Mouse (Mus musculus) forebrain, embryonic 15.5 days (tissue): ENCODE data around the gene Gda. TPM values are rescaled to one million over a fixed set of nuclear protein-coding genes. Genes with fewer than 3 reads are reported as not detected.

Experiments used
- ATAC-seq: fragments of 200-750 bp; cut with Nextera tagmentation; replicated peaks from 2 replicates; pipeline ENCODE4 v1.8.0; 2017; ENCODE audit warnings: mild to moderate bottlenecking, moderate TSS enrichment, moderate library complexity
- H3K27ac ChIP-seq: fragments of 300-500 bp; sonication (generic); replicated peaks from 2 replicates; pipeline ENCODE4 v1.5.1; 2015; ENCODE audit warnings: mild to moderate bottlenecking, inconsistent platforms
- H3K27me3 ChIP-seq: fragments of 300-500 bp; sonication (generic); 2 replicates; pipeline ENCODE4 v1.6.1; 2015; ENCODE audit warnings: inconsistent platforms
- H3K36me3 ChIP-seq: fragments of 300-500 bp; sonication (generic); 2 replicates; pipeline ENCODE4 v1.6.1; 2015; ENCODE audit warnings: mild to moderate bottlenecking, inconsistent platforms
- H3K4me1 ChIP-seq: fragments of 300-500 bp; sonication (generic); 2 replicates; pipeline ENCODE4 v1.6.1; 2015; ENCODE audit warnings: inconsistent platforms
- H3K4me2 ChIP-seq: fragments of 300-500 bp; sonication (generic); replicated peaks from 2 replicates; pipeline ENCODE4 v1.6.1; 2015; ENCODE audit warnings: mild to moderate bottlenecking, inconsistent platforms
- H3K4me3 ChIP-seq: fragments of 300-500 bp; sonication (generic); 2 replicates; pipeline ENCODE4 v1.5.1; 2015; ENCODE audit warnings: mild to moderate bottlenecking, inconsistent platforms
- H3K9ac ChIP-seq: fragments of 300-500 bp; sonication (generic); replicated peaks from 2 replicates; pipeline ENCODE4 v1.6.1; 2015; ENCODE audit warnings: mild to moderate bottlenecking, inconsistent platforms
- H3K9me3 ChIP-seq: fragments of 300-500 bp; sonication (generic); 2 replicates; pipeline ENCODE4 v1.6.1; 2016; ENCODE audit warnings: inconsistent platforms
- WGBS: fragments of 180-500 bp; shearing (Covaris S2); methylation state at CpG from one replicate; pipeline ENCODE4 v1.1.7; 2015; ENCODE audit warnings: mixed read lengths; 5-methylcytosine and 5-hydroxymethylcytosine counted together
- polyA plus RNA-seq: library from polyadenylated mRNA; unstranded; fragments of >200 nt; fragmentation: Nextera tagmentation; extraction: Ambion mirVana; gene quantifications from 2 replicates; pipeline ENCODE4 v1.2.1, GENCODE M21; 2015

The Gda gene
- 2.1 and 2.7 TPM in 2 replicates for polyA plus RNA-seq

DNA sequence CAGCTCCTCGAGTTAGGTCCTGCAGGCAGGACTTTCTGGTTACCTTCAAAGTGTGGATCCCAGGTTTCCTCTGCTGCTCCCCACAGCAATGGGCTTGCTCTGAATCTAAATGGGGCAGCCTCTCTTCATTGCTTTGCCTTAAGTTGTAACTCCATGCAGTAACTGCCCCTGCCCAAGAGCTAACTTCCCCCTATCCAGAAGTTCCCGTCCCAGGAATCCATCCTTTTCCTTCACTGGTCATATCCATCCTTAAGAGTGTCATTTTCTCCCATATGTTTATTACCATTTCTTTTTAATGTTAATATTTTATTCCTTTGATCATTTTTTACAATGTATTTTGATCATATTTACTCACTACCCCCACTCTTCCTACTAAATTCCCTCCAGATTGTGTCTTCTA lies at the start of gene Gda:
TSS of gene Gda (minus strand) at position 101 of the 400 bp plus-strand sequence.
- no peak for ATAC-seq
- peak within 1 kb of the TSS; percentile 37 for H3K9ac ChIP-seq
- peak within 1 kb of the TSS; percentile 78 for H3K4me2 ChIP-seq
- 0 out of 2 replicates have a peak, but pooled peaks cover 3% of the 10 kb centered on the region for H3K9me3 ChIP-seq
- WGBS = 84% methylated on average over 2 of the region's 2 CpGs
- no peak within 1 kb of the TSS for H3K27ac ChIP-seq
- H3K36me3 ChIP-seq = no peaks in the 10 kb centered on the region
- peaks cover 6% of the 10 kb centered on the region; the same call in 1 of the 2 replicates for H3K4me1 ChIP-seq
- H3K4me3 ChIP-seq = peak within 1 kb of the TSS; percentile 46
- peaks cover 7% of the 10 kb centered on the region; the same call in 1 of the 2 replicates for H3K27me3 ChIP-seq

DNA sequence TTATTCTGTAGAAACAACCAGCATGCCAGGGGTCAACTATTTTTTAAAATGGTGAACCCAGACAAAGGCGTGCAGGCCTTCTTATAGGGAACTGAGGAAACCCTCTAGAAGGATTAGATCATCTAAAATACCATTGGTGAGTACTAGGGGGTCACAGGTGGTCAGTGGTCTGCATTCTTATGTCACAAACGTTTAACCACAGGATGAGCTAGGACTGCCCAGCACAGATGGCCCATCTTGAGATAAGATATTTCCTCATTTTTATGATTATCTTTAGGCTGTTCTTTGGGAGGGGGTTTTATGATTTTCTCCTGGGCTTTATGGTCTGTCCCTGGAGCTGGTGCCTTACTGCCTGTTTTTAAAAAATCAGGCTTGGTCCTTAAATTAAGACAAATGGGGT lies 47.0 kb upstream of the Gda start:
- ATAC-seq = no peak
- H3K4me1 ChIP-seq = no peaks in the 10 kb centered on the region
- H3K4me3 ChIP-seq = no peak overlapping the region
- no peak overlapping the region for H3K27ac ChIP-seq
- H3K27me3 ChIP-seq = no peaks in the 10 kb centered on the region
- H3K36me3 ChIP-seq = no peaks in the 10 kb centered on the region
- 65% methylated on average over 2 of the region's 2 CpGs for WGBS
- H3K9me3 ChIP-seq = no peaks in the 10 kb centered on the region
- no peak overlapping the region for H3K9ac ChIP-seq
- no peak overlapping the region for H3K4me2 ChIP-seq

- Histone ChIP-seq H3K9ac (no peak overlapping the region), H3K27me3 (no peaks in the 10 kb centered on the region), H3K4me3 (no peak overlapping the region), H3K4me1 (no peaks in the 10 kb centered on the region), H3K9me3 (no peaks in the 10 kb centered on the region), H3K4me2 (no peak overlapping the region), H3K36me3 (no peaks in the 10 kb centered on the region), H3K27ac (no peak overlapping the region)
- ATAC-seq = peak; percentile 68; the same call in 1 of the 2 replicates
- 59% methylated on average over 3 of the region's 3 CpGs for WGBS
These were observed 36.9 kb upstream of the Gda start for GRCm38 (mm10) chr19:21510116-21510515.

DNA sequence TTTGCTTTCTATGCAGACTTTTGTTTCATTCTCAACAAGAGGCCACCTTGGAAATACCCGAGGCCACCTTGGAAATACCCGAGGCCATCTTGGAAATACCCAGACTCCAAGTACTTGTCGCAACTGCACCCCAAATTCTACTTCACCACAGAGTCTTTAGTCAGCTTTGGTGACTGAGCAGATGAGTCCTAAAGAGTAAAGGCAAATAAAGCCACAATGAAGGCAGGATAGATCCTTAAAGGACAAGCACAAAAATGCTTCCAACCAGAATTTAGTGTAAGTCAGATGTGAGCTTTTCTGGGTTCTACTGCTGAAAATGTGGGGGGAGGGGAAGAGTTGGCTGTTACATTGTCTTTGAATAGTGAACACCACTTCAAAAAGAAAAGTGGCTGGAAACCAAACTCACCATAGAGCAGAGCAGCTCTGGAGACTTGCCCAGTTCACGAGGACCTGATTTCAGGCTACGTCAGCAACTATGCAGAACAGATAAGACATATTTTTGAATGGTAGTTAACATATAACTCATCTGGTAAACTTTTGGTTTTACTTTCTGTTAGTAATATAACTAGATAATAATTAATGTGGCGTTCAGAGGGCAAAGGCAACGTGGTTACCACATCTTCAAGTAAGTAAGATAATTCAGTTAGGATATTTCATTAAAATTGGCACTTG lies 34.5 kb upstream of the Gda start:
- no peaks in the 10 kb centered on the region for H3K4me1 ChIP-seq
- H3K4me3 ChIP-seq = no peak overlapping the region
- no peak for ATAC-seq
- no peaks in the 10 kb centered on the region for H3K9me3 ChIP-seq
- H3K4me2 ChIP-seq = no peak overlapping the region
- H3K36me3 ChIP-seq = no peaks in the 10 kb centered on the region
- H3K9ac ChIP-seq = no peak overlapping the region
- H3K27ac ChIP-seq = no peak overlapping the region
- WGBS = 76% methylated on average over 7 of the region's 7 CpGs
- H3K27me3 ChIP-seq = no peaks in the 10 kb centered on the region

GRCm38 (mm10) chr19:21507133-21507532 lies 33.9 kb upstream of the Gda start:
- Histone ChIP-seq H3K4me2 (no peak overlapping the region), H3K9me3 (no peaks in the 10 kb centered on the region), H3K4me1 (no peaks in the 10 kb centered on the region), H3K36me3 (no peaks in the 10 kb centered on the region), H3K27me3 (no peaks in the 10 kb centered on the region), H3K4me3 (no peak overlapping the region), H3K27ac (no peak overlapping the region), H3K9ac (no peak overlapping the region)
- WGBS = 74% methylated on average over 2 of the region's 2 CpGs
- ATAC-seq = no peak

GRCm38 (mm10) chr19:21504716-21505115 lies 31.5 kb upstream of the Gda start:
- Histone ChIP-seq H3K36me3 (no peaks in the 10 kb centered on the region), H3K9me3 (no peaks in the 10 kb centered on the region), H3K4me2 (no peak overlapping the region), H3K4me3 (no peak overlapping the region), H3K9ac (no peak overlapping the region), H3K27me3 (no peaks in the 10 kb centered on the region), H3K27ac (no peak overlapping the region), H3K4me1 (no peaks in the 10 kb centered on the region)
- whole genome bisulfite sequencing = 80% methylated on average over 2 of the region's 2 CpGs
- no peak for ATAC-seq

DNA sequence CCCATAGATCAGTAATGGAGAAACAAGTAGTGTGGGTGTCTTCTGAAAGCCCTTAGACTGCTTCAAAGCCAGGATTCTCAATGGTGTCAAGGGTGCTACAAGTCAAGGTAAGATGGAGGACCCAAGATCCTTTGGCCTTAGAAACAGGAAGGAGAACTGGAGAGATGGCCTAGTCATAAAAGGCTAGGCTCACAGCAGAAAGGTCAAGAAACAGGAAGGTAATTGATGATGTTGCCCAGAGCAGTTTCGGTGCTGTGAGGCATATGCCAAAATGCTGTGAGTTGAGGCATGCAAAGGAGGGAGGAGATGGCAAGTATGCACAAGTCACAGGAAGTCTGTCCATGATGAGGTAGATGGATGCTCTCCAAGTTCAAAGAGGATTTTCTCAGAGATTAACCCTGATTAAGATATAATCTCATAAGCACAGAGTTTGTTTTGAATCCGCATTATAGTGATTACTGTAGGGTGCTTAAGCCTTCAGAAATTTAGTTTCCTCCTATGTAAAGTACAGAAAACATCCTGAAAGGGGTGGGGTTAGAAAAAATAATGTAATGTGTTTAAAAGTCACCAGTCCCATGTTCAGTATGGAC lies 26.2 kb upstream of the Gda start:
- no peaks in the 10 kb centered on the region for H3K4me1 ChIP-seq
- H3K27me3 ChIP-seq = no peaks in the 10 kb centered on the region
- no peak overlapping the region for H3K4me3 ChIP-seq
- H3K36me3 ChIP-seq = no peaks in the 10 kb centered on the region
- H3K27ac ChIP-seq = no peak overlapping the region
- H3K9ac ChIP-seq = no peak overlapping the region
- 96% methylated on average over 2 of the region's 2 CpGs for WGBS
- H3K4me2 ChIP-seq = no peak overlapping the region
- no peak for ATAC-seq
- H3K9me3 ChIP-seq = no peaks in the 10 kb centered on the region

GRCm38 (mm10) chr19:21495817-21496216 lies 22.6 kb upstream of the Gda start:
- Histone ChIP-seq H3K27ac (no peak overlapping the region), H3K4me1 (no peaks in the 10 kb centered on the region), H3K36me3 (no peaks in the 10 kb centered on the region), H3K9ac (no peak overlapping the region), H3K9me3 (no peaks in the 10 kb centered on the region), H3K4me2 (no peak overlapping the region), H3K4me3 (no peak overlapping the region), H3K27me3 (no peaks in the 10 kb centered on the region)
- whole genome bisulfite sequencing = 90% methylated on average over 4 of the region's 4 CpGs
- ATAC-seq = no peak

DNA sequence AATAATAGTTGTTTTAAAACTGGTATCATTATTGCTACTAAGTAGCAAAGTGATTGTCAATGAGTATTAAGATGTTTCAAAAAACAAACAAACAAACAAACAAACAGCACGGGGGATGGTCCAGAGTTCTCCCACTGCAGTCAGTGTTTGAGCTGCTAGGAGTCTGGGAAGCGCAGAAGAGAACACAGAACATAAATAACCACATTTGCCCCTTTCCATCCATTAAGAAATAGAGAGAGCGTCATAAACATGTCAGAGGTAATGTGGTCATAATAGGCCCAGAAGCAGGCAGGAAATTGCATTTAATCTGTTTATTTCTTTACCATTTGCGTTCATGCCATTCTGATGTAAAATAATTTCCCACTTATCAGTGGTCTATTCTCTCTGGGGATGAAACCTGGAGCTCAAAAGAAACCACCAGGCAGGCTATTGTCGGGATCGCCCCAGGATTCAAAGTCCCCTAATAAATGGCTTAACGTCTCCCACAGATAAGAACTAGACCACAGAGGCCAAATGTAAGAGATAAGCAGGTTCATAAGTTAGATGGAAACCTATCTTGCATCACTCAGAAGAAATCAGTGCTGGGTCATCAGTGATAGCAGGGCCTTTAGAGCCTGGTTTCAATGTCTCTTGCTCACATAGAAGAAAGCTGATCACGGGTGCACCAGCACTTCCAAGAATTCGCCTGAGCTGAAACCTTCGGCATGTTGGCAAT lies 20.7 kb upstream of the Gda start:
- no peaks in the 10 kb centered on the region for H3K27me3 ChIP-seq
- no peak overlapping the region for H3K9ac ChIP-seq
- ATAC-seq = no peak
- H3K36me3 ChIP-seq = no peaks in the 10 kb centered on the region
- no peak overlapping the region for H3K4me2 ChIP-seq
- no peaks in the 10 kb centered on the region for H3K4me1 ChIP-seq
- 79% methylated on average over 10 of the region's 10 CpGs for WGBS
- H3K9me3 ChIP-seq = no peaks in the 10 kb centered on the region
- no peak overlapping the region for H3K4me3 ChIP-seq
- H3K27ac ChIP-seq = no peak overlapping the region

GRCm38 (mm10) chr19:21491391-21491790 lies 18.1 kb upstream of the Gda start:
- Histone ChIP-seq H3K36me3 (no peaks in the 10 kb centered on the region), H3K4me2 (no peak overlapping the region)
- no peak for ATAC-seq

DNA sequence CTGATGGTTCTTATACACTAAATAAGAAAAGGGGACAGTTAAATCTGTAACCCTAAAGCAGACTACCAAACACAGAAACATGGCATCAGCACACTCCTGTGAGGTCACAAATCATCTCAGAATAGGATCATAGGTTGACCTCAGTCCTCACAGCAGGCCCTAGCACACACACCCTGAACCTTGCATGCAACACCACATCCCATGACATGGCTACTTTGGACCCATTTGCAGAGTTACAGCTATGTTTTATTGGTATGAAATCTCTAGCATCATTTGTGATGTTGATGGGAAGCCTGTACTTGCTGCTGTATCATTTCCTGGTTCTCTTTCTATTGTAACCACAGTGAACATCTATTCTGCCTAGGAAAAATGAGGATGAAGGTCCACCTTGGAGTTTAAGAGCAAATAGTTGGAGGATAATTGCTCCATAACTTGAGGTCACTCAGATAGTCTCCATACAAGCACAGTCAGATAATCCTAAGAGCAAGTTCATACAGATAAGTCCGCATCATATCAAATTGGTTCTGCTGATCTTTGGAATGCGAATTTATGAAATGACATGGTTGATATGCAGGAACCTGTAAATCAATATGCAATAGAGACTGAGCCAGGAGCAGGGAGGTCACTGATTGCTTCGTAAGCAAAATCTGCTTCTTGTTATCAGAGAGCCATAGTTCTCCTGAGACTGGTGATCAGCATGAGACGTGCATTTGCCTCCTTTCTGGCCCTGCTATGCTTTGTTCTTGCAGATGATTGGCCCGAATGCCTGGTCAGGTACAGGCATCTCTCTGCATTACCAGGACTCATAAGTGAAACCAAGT lies 14.1 kb upstream of the Gda start:
- no peak overlapping the region for H3K9ac ChIP-seq

More at GRCm38 (mm10) chr19:21491391-21491790, 18.1 kb upstream of the Gda start:
- Histone ChIP-seq H3K9ac (no peak overlapping the region), H3K4me3 (no peak overlapping the region), H3K9me3 (no peaks in the 10 kb centered on the region), H3K27ac (no peak overlapping the region), H3K27me3 (no peaks in the 10 kb centered on the region), H3K4me1 (no peaks in the 10 kb centered on the region)

GRCm38 (mm10) chr19:21482096-21482495 lies 8.9 kb upstream of the Gda start:
- no peaks in the 10 kb centered on the region for H3K36me3 ChIP-seq
- H3K4me3 ChIP-seq = no peak overlapping the region
- no peak overlapping the region for H3K9ac ChIP-seq
- no peak for ATAC-seq
- no peaks in the 10 kb centered on the region for H3K9me3 ChIP-seq
- no peak overlapping the region for H3K27ac ChIP-seq
- 0 out of 2 replicates have a peak, but pooled peaks cover 6% of the 10 kb centered on the region for H3K4me1 ChIP-seq
- WGBS = 86% methylated on average over 2 of the region's 2 CpGs
- H3K27me3 ChIP-seq = no peaks in the 10 kb centered on the region
- H3K4me2 ChIP-seq = no peak overlapping the region

More for the DNA sequence above, 14.1 kb upstream of the Gda start:
- no peak for ATAC-seq
- Histone ChIP-seq H3K27me3 (no peaks in the 10 kb centered on the region), H3K36me3 (no peaks in the 10 kb centered on the region), H3K4me3 (no peak overlapping the region), H3K9me3 (no peaks in the 10 kb centered on the region), H3K4me2 (no peak overlapping the region), H3K27ac (no peak overlapping the region), H3K4me1 (no peaks in the 10 kb centered on the region)
- 89% methylated on average over 5 of the region's 5 CpGs for WGBS
